Mouse (Mus musculus) heart, postnatal 25 days (tissue): ENCODE data around the gene Ccl9. TPM values are rescaled to one million over a fixed set of nuclear protein-coding genes. Genes with fewer than 3 reads are reported as not detected.
A peak's percentile ranks its signal among the peaks of the same experiment; 100 is the strongest.
"Not testable (repeated sequence)": the region's sequence is repeated elsewhere in the genome, so short reads cannot be mapped to it uniquely, and the experiment has no call there.

Experiments
- DNase-seq: peaks from one replicate; pipeline ENCODE4 v3.0.0; 2022; ENCODE audit warnings: low spot score
- intact Hi-C: fragments of 180-260 bp; cut with DNase I; formaldehyde crosslinking; loops from one replicate; pipeline ENCODE4 v1.15.1; 2025
- total RNA-seq, 2 experiments: library from RNA; stranded (reverse); gene quantifications; 2 replicates each; pipeline ENCODE4 v1.2.3; 2021

Ccl9 gene
- total RNA-seq, 2 experiments from 2014 or later = 7.0 to 11.7 TPM

GRCm38 (mm10) chr11:83581626-83582610 is 3.5 kb upstream of the Ccl9 start:
- no peak for DNase-seq
- intact Hi-C loops = no loop called here

- no peak for DNase-seq
- intact Hi-C loops = no loop called here
Observed at GRCm38 (mm10) chr11:83580699-83581232, 2.3 kb upstream of the Ccl9 start.

- no peak for DNase-seq
- intact Hi-C loops = no loop called here
Observed at GRCm38 (mm10) chr11:83578999-83579398, 563 bp upstream of the Ccl9 start.

- intact Hi-C loops = no loop called here
- no peak for DNase-seq
Observed at GRCm38 (mm10) chr11:83576927-83577555, 1.4 kb downstream of the Ccl9 start.

DNA sequence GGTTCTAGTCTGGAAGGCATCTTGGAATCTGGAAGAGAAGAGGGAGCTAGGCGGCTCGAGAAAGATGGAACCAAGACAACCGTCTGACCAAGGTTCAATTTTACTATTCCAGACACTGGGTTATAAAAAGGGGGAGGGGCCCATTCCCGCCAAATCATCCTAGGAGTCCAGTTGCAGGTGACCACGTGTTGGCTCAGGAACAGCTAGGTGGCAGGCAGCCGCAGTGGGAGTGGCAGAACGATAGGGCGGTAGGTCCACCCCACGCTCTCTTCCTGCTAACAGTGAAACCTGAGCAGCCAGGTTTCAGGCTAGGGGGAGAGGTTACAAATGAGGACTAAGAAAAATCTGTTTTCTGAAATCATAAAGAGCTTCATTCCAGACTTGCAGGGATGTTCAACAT is 5.6 kb downstream of the Ccl9 start:
- intact Hi-C loops = no loop called here
- no peak for DNase-seq

- intact Hi-C loops = no loop called here
- DNase-seq = peak; percentile 53
Observed at GRCm38 (mm10) chr11:83572223-83572622, 6.2 kb downstream of the Ccl9 start.

DNA sequence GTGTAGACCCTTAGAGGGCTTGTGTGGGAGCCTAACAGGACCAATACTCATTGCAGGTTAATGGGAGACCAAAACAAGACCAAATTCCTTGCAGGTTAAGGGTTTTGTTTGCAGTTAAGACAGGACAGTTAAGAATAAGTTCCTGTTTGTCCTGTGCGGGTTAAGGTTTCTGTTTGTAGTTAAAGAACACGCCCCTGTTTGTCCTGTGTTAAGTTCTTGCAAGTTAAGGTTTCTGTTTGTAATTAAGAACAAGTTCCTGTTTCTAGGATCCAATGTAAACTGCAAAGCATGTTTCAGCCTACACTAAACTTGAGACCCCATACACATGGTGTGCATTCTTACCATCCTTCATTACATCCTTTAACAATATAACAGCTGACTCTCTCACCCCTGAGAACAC is 8.2 kb downstream of the Ccl9 start:
- no peak for DNase-seq
- intact Hi-C loops = no loop called here

DNA sequence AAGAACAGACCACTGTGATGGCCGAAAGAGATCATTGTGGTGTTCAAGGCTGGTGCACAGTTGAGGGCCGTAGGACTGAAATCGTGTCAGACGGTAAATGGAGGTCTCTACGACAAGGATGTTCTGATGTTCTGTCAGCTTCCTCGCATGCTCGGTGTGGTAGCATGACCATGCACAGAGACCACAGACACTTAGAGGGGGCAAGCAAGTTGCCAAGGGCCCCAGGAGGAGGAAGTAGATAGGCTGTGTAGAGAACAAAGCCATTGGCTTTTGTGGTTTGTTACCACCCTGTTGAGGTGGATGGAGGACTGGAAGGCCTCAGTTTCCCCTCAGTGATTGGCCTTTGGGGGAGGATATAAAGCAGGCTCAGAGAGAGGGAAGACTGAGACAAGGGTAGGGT is 9.2 kb downstream of the Ccl9 start:
- intact Hi-C loops = no loop called here
- no peak for DNase-seq

DNA sequence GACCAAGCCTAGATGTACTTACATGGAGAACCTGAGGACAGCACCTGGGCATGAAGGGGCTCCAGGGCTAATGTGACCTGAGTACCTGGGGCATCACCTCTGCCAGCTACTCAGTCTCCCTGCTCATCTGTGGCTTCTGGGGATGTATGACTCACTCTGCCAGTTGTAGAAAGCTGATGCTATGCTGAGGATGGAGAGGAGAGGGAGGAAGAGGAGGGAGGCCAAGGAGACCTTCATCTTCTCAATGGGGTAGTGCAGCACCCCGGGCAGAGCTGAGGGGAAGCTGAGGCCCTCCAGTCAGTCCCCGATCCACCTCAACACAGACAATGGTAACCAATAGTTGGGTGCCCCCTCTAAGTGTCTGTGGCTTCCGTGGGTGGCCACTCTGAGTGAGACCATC is 9.7 kb downstream of the Ccl9 start:
- intact Hi-C loops = no loop called here
- DNase-seq = no peak

GRCm38 (mm10) chr11:83568061-83568460 is 10.4 kb downstream of the Ccl9 start:
- intact Hi-C loops = no loop called here
- no peak for DNase-seq

DNA sequence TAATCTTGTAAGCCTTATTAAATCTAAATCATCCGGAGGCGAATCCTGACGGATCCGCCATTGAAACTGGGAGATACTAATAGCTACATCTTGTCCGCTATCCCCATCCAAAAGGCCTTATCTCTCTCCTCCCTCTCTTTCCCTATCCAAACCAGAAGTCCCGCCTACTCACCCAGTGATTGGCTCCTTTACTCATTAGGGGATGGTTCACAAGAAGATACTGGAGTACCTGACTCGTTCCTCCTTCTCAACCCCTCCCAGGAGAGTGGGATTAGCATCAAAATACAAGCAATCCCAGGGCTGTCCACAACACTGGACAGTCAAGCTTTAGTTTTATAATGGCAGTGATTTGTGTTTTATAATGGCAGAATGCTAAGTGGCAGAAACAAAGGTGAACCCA is 11.1 kb downstream of the Ccl9 start:
- DNase-seq = no peak
- intact Hi-C loops = no loop called here

DNA sequence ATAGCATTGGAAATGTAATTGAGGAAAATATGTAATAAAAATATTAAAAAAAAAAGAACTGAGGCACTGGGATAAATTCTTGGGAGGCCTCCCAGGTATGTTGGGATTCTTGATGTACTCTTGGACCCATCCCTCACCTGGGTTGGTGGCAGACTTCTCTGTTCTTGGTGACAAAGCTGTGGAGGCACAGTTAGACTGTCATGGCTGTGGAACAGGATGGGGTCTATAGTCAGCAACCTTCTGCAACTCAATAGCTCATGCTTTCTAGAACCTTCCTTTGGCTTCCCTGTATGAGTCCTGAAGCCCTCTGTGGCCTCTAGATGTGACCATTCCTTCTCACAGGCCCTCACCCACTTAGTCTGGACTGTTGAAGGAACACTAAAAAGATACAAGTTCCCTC is 11.8 kb downstream of the Ccl9 start:
- intact Hi-C loops = no loop called here
- no peak for DNase-seq

DNA sequence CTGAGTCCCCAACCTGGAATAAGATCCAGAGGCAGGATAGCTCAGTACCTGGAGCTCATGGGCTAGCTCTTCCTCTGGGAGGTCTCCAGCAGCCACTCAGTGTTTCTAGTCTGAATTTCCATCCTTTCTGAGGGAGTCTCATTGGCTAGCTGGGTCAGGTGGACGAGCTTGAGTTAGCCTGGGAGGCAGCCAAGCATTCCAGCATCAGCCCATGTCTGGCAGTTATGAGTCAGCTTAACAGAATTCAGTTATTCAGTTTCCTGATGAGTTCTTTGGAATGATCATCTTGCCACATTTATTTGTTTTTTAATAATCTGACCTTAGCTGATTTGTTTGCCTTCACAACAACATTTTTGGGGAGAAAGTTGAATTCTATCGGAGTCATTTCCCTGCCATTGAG is 14.7 kb downstream of the Ccl9 start:
- intact Hi-C loops = no loop called here
- no peak for DNase-seq

- no peak for DNase-seq
- intact Hi-C loops = no loop called here
Observed at GRCm38 (mm10) chr11:83562311-83562887, 16.0 kb downstream of the Ccl9 start.

DNA sequence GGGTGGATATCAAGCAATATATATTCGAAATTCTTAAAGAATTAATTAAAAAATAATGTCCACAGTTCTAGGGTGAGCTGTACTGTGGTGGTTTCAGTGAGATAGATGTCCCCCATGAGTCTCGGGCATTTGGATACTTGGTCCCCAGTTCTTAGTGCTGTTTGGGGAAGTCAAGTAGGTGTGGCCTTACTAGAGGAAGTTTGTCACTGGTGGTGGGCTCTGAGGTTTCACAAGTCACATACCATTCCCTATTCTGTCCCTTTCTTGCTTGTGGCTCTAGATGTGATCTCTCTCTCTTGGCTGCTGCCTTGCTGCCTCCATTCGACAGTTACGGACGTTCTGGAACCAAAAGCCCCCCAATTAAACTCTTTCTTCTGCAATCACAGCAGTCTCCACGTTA is 18.0 kb downstream of the Ccl9 start:
- intact Hi-C loops = no loop called here
- no peak for DNase-seq

GRCm38 (mm10) chr11:83557074-83557473 is 21.4 kb downstream of the Ccl9 start:
- intact Hi-C loops = loop anchor here (5.0 kb wide), 2 partner anchors 75 to 115 kb away; no protein-coding TSS in a partner anchor
- no peak for DNase-seq

DNA sequence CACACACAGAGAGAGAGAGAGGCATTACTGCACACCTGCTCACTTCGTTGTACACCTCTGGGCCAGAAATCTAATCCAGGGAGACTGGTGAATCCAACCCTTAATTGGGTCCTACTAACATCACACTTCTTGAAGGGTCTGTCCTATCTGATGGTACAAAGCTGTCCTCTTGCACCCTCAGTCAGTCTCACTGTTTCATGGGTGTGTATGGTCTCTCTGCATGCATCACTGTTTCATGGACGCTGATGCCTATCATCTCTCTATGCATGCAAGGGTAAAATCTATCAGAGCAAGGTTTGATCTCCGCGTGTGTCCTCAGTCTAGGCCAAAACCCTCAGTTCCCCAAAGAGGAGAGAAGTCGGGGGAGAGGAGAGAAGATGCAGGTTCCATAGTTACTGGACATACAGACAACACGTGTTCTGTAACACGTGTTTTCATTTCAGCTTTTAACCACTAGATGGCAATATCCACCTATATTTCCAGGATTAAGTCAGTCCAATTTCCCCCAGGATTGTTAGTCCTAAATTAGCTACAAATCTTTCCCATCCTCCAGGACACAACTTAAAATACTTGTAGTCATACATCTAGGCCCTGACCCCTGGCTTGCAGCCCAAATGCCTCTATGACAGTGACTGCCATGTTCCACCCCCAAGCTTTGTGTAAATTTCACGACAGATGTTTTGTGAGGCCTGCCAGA is 22.2 kb downstream of the Ccl9 start:
- no peak for DNase-seq
- intact Hi-C loops = loop anchor here (1.0 to 5.0 kb wide), 3 partner anchors 76 to 183 kb away; no protein-coding TSS in a partner anchor

DNA sequence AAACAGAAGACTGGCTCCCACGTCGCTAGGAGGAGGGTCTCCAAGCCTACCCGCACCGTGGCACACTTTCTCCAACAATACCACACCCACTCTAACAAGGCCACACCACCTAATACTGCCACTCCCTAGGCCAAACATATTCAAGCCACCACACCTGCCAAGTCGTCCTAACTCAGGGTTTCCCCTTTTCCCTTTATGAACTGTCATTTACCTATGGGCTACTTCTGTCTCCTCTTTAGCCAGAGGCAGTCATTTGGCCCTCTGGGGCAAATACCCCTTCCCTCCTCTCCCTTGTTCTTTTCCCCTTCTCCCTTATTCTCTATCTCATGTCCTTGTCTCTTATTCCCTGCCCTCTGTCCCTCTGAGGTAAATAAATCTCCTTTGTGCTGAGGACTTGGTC is 26.8 kb downstream of the Ccl9 start:
- no peak for DNase-seq
- intact Hi-C loops = no loop called here

DNA sequence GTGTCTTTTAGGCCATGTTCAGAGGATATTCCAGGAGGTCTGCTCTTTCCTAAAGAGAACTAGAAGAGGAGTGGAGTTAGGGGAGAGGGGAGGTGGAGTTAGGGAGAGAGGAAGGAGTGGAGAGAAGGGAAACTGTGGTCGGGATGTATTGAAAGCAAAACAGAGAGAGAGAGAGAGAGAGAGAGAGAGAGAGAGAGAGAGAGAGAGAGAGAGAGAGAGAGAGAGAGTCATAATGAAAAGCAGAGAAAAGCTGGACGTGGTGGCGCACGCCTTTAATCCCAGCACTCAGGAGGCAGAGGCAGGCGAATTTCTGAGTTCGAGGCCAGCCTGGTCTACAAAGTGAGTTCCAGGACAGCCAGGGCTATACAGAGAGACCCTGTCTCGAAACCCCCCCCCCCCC is 27.4 kb downstream of the Ccl9 start:
- DNase-seq, intact Hi-C loops: not testable (repeated sequence)

- intact Hi-C loops = no loop called here
- no peak for DNase-seq
Observed at GRCm38 (mm10) chr11:83550186-83550632, 28.2 kb downstream of the Ccl9 start.
